Mouse (Mus musculus) ES-E14 (cell line): ENCODE data around the gene Iffo2.

Experiments used
- CHD2 ChIP-seq: IDR thresholded peaks from 2 replicates; pipeline ENCODE4 v1.6.1; 2014; ENCODE audit warnings: mild to moderate bottlenecking, low read depth, low read length, inconsistent platforms
- HCFC1 ChIP-seq: IDR thresholded peaks from 2 replicates; pipeline ENCODE4 v1.6.1; 2012; ENCODE audit warnings: low read length, inconsistent platforms, borderline replicate concordance; ENCODE audit not compliant: insufficient read depth

DNA sequence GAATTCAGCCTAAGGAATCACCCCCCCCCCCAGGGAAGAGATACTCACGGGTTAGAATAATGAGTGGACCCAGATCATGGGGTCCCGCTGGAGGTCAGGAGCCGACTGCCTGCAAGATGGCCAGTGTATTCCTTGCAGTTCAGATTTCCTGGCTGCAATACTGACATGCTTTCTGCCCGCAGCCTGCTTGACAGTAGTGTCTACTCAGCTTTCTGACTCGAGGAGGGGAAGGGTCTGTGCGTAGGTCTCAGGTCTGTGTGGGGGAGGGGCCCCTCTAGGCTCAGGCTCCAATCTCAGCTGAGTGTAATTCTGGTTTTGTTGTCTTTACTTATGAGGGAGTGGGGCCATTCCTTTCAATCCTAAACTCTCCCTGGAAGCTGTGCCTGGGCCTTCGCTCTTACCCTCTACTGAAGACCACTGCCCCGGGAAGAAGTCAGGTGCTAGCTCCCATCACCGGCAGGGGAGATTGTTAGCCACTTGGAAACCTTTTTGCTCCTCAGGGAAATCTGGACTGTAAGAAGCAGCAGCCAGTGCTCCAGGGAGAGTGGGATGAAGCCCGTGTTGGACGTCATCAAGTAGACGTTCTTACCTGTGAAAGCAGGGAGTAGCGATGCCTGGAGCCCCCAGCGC, 46.0 kb downstream of the Iffo2 start:
- TF ChIP-seq CHD2 (no peak), HCFC1 (no peak)
